Mouse (Mus musculus) kidney, adult 18-20 months (tissue): ENCODE measurements around the gene Rbms3.
A peak's percentile ranks its signal among the peaks of the same experiment; 100 is the strongest.

Experiments
- DNase-seq: peaks from one replicate; pipeline ENCODE4 v3.0.0; 2021

Rbms3 gene

DNA sequence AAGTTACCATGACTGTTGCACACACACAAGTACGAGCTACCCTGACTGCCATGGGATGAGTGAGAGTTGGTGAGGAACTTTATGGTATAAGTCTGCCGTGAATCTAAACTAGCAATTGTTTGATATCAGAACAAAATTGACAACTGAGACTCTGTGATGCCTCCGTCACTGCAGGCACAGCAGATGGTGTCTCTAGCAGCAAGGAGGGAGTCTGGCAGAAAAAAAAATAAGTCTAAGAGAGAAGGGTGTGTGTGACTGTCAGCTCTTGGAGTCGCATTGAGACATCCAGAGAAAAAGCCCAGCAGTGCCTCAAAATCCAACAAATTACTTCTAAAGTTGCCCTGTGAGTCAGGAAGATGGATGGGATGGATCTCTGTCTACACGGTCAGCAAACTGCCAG lies 257.7 kb downstream of the Rbms3 start:
- no peak for DNase-seq

- DNase-seq: no peak
These were observed 259.6 kb downstream of the Rbms3 start for GRCm38 (mm10) chr9:117370086-117370485.

DNA sequence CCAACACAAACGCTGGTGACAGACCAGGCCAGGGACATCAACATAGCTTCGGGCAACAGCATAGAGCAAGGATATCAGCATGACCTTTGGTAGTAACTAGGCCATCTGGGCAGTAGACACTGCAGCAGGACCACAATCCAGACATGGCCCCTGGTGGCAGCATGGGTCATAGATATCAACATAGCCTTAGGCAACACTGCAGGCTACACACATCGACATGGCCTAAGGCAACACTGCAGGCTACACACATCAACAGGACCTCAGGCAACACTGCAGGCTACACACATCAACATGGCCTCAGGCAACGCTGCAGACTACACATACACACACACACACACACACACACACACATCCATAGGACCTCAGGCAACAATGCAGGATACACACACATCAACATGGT lies 261.7 kb downstream of the Rbms3 start:
- no peak for DNase-seq

DNA sequence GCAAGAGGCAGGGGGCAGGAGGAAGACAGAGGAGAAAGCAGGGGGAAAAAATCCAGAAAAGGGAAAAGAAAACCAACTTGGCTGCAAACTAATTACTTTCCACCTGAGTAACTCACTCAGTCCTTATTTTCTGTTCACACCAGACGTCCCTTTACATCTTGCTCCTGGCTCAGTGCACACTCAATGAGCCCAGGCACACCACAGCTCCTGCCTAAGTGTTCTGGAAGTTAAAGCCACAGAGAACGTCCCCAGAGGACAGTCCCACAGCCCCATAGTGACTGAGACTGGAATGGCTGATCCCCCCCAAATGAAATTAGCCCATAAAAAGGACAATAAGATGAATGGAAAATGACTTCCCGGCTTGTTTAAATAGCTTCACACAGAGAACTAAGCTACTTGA lies 265.1 kb downstream of the Rbms3 start:
- no peak for DNase-seq

- no peak for DNase-seq
These were observed 268.3 kb downstream of the Rbms3 start for GRCm38 (mm10) chr9:117361431-117361830.

DNA sequence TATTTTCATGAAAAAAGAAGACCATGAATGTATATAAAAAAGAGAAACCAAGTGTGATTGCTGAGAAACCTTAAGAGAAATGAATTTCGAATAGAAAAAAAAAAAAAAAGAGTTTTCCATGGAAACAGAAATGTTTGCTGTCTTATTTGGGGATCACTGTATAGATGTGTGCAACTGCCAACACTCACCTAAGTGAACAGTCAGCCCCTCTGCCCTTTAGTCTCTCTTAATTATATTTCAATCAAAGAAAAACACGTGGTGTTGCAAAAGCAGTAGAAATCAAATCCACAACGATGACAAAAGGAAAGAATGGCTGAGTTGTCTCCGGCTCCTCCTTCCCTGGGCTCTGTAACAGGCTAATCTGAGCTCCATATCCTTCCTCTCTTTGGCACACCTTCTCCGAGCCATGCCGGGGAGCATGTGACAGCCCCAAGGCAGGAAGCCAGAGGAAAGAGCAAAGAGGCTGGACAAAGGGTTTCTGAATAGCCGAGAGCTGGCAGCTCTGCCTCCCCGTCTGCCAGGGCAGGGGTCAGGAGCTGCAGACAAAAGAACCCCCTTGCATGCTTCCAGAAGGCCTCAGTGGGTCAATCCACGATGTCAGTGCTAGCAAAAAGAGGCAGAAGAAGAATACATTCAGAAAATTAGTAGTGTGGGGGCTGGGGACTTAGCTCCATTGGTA lies 272.8 kb downstream of the Rbms3 start:
- peak; percentile 84 for DNase-seq

- DNase-seq: no peak
These were observed 274.2 kb downstream of the Rbms3 start for GRCm38 (mm10) chr9:117355501-117355900.

DNA sequence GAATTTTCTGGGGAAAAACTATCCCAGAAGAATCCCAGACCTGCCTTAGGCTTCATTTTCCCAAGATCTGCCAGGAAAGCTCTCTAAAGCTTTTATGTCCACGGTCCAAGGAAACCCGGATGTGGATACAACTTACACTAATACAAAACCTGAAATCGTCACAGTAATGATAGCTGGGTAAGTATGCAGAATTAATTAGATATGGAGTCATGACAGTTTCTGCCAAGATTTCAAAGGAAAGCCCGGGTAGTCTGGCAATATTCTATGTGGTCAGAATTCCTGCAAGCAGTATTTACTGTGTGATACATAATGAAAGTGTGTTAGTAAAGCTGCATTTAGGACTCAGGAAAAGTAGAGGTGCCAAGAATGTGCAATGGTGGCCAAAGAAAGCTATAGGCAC lies 287.4 kb downstream of the Rbms3 start:
- no peak for DNase-seq

DNA sequence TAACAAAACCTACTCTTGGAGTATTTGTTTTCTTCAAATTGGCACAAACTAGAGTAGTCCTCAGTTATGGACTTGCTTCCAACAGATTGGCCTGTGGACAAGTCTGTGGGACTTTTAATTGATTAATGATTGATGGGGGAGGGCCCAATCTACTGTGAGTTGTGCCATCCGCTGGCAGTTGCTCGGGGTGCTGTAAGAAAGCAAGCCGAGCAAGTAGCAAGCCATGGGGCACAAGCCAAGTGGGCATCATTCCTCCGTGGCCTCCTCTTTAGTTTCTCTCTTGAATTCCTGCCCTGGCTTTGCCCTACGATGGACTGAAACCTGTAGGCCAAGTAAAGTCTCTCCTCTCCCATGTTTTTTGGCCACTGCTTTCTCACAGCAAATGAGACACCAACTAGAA lies 299.0 kb downstream of the Rbms3 start:
- DNase-seq: peak; percentile 23

DNA sequence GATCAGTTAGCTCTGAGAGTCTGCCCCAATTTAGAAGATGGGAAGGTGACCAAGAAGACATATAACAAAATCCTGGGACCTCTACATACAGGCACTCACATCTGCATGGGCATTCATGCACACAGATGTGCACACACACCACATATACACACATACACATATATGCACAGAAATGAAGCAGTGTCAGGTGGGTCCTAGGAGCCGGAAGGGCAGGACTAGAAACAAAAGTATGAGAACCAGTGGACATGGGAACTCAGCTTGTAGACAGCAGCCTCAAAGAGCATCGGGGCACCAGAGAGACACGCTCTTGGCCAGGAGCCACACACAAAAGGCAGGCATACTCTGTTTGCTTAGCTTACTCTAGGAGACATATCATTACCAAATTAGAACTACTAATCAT lies 310.4 kb downstream of the Rbms3 start:
- DNase-seq: no peak

- no peak for DNase-seq
These were observed 311.3 kb downstream of the Rbms3 start for GRCm38 (mm10) chr9:117318461-117318860.

- DNase-seq: no peak
These were observed 312.5 kb downstream of the Rbms3 start for GRCm38 (mm10) chr9:117317251-117317650.

DNA sequence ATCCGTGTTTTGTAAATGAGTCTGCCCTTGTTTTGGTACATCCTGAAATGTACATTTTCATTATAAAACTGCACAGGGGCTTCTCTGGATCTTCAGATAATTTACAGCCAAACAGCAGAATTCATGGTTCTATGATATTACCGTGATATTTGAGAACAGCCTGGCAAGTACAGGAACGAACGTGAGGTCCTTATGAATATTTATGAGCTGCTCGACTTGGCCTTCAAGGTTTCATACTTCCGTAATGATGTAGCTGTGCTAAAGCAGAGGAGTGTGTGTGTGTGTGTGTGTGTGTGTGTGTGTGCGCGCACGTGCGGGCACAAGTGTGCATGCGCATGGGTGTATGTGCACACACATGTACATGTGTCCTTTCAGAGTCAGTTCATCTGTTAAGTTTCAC lies 316.1 kb downstream of the Rbms3 start:
- no peak for DNase-seq

DNA sequence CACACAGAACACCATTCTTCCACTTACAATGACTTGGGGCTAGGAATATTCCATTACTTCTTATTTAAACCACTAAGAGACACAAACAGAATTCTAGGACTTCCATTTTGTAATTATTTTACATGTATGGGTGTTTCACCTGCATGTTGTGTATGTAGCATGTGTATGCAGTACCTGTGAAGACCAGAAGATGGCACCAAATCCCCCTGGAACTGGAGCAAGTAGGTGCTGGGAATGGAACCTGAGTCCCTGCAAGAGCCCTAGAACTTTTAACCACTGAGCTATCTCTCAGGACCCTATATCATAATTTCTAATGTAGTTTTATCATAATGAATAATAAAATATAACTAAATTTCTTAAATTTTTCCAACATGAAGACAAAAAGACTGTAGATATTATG lies 319.9 kb downstream of the Rbms3 start:
- DNase-seq: no peak

DNA sequence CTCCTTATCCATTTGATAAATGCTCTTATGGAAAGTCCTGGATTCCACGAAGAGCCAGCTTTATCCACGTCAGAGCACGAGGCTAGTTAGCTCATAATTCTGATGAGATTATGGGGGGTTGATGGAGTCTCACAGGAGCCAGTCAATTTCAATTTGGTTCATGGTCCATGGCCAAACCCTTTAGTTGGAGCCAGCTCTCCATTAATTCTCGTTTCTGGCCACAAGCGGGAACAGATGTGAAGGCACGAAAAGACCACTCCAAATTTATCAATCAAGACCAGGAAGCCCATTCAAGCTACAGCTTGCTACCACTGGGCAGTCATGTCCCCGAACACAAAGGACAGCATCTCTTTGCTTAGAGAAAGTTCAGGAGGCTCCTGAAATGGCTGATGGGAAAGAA lies 330.7 kb downstream of the Rbms3 start:
- DNase-seq: no peak

DNA sequence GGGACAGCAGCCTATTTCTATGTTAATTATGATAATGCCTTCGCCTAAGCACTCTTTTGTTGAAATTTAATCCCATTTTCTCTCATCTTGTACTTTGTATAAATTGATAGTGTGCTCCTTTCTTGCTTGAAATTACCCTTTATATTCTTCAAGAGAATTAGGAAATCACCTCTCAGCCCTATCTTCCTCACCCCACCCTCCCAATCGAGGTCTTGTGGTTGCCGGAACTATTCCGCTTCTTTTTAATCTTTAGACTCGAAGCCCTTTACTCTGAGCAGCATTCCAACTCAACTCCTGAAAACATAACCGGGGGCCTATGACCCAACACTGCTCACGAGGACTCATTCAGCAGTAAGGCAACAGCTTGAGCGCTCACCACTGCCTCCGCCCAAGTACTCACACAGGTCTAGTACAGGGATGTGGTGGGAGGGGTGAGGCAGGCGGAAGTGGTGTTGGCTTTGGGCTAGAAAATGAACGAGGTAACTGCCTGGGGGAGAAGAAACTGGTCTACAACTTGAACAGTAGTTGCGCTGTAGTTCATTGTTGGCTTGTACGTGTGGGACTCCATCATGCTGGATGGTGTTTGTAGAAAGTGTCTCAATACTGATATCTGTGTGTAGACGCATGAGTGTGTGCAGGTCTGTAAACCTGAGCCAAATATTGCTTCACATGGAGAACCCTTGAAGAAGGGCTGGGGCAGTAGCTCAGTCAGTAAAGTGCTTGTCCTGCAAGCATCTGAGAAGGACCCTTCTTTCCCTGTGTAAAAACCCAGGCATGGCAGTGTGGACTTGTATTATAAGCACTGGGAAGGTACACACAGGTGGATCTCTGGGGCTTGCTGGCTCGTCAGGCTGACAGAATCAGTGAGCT lies 331.8 kb downstream of the Rbms3 start:
- DNase-seq: no peak

GRCm38 (mm10) chr9:117291066-117291850 lies 338.5 kb downstream of the Rbms3 start:
- no peak for DNase-seq

DNA sequence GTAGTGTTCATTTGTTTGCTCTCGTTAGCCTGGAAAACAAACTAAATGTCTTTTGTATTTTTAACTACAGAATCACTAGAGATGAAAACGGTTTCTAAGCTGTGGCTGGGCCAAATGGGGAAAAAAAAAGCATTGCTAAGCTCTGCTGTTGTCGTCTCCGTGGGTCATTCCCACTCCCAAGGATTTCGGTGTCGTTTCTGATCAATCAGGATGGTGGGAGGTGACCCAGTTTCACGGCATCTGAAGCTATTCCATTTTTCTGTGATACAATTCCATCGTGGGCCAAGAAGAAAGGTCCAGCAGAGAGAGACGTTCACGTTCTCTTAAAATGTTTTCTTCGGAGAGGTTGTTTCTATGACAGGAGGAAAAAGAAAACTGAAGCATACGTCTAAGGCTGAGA lies 354.9 kb downstream of the Rbms3 start:
- no peak for DNase-seq

DNA sequence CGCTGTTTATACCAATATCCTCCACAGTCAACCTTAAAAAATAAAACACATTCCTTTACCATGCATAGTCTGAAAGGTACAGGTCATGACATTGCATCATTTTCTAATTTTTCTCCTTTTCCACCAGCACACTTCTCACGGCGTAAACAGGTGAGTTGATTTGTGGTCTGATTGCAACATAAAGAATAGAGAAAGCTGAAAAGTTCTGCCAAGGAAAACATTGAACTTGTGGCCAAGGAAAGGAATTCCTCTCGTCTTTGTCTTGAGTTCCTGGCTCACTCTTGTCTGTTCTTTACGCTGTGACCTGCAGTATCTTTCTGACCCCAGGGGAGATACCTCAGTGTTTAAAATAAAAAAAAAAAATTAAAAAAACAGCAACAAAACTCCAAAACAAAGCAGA lies 370.1 kb downstream of the Rbms3 start:
- DNase-seq: no peak

GRCm38 (mm10) chr9:117253361-117253760 lies 376.4 kb downstream of the Rbms3 start:
- no peak for DNase-seq

- DNase-seq: peak; percentile 47
These were observed 377.3 kb downstream of the Rbms3 start for GRCm38 (mm10) chr9:117252411-117252861.

DNA sequence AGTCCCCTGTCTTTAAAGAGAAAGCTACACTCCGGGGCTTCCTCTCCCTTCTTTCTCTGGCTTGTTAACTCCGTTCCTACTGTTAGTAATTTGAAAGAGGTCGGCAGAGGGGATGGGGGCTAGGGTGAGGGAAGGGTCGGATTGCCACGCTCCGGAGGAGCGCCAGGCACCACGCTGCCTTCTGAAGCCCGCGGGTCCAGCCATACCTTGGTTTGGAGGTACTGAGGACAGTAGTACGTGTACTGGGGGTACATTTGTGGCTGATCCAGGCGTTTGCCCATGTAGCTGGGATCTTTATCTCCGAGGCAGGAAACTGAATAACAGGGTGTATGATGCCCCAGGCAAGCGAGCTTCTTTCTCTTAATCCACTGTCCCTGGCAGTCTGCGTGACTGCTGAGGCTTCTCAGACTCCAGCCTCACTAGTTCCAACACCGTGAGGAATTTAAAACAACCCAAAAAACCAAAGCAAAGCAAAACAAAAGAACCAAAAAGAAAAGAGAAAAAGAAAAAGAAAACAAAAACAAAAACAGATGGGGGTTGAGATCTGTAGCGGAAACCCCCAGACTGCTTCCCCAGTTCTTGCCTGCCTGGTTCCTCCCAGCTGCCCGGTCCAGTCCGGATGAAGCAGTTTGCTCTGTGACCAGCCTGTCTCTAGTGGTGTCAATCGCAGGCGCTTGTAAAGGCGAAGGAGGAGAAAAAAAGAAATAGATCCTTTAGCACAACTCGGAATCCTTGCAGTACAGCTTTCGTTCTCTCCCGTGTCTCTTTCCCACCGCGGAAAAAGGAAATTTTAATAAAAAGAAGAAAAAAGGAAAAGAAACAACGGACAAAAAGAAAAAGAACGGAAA lies 378.0 kb downstream of the Rbms3 start:
- peak; percentile 37 for DNase-seq

DNA sequence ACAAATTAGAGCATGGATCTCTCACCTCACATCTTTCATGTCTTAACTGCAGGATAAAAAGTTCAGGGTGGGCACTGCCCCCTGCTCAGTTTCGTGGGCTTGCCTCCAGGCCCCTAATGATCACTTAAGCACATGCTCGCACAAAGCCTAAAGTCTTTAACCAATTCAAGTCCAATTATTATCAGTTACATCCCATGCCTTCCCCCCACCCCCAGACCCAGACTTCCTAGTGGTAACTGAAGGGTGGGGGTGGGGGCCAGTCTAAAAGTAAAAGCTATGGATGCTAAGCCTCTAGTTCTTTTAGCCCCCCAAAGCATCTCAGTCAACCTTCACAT lies 378.9 kb downstream of the Rbms3 start:
- DNase-seq: no peak
